Mouse (Mus musculus): ENCODE results near the gene Intu. TPM values are rescaled to one million over a fixed set of nuclear protein-coding genes. Genes with fewer than 3 reads are reported as not detected.

The Intu gene
- polyA plus RNA-seq, 1 experiment = 2.7 TPM

- Histone ChIP-seq H3K27me3 (ENCODE audit: control insufficient read depth, insufficient read depth, insufficient read length) (no peaks in the 10 kb centered on the region), H3K4me3 (no peak overlapping the region), H3K79me2 (ENCODE audit: control insufficient read depth, insufficient read depth) (no peaks in the 10 kb centered on the region), H3K36me3 (ENCODE audit: control insufficient read depth, insufficient read depth) (no peaks in the 10 kb centered on the region), H3K4me2 (ENCODE audit: low read depth) (no peak overlapping the region), H3ac (ENCODE audit: control insufficient read depth, insufficient read length) (no peak overlapping the region)
- TF ChIP-seq TCF3 (IDR thresholded peaks at IDR 0.05; ENCODE audit: insufficient read length, low read depth) (no peak), USF1 (IDR thresholded peaks at IDR 0.05; ENCODE audit: low read depth) (no peak), MYOG (IDR thresholded peaks at IDR 0.05; ENCODE audit: control insufficient read depth in 1 of 3, insufficient read depth in 1 of 3, insufficient read length in 2 of 3, low read depth in 2 of 3) (no peak), MAX (IDR thresholded peaks at IDR 0.05; ENCODE audit: low read depth) (no peak), TCF12 (IDR thresholded peaks at IDR 0.05; ENCODE audit: insufficient read depth, poor library complexity, severe bottlenecking) (no peak), POLR2AphosphoS2 (IDR thresholded peaks at IDR 0.05; ENCODE audit: insufficient read length, low read depth) (no peak)
These were observed 124.5 kb downstream of the Intu start for GRCm38 (mm10) chr3:40655571-40655970.

DNA sequence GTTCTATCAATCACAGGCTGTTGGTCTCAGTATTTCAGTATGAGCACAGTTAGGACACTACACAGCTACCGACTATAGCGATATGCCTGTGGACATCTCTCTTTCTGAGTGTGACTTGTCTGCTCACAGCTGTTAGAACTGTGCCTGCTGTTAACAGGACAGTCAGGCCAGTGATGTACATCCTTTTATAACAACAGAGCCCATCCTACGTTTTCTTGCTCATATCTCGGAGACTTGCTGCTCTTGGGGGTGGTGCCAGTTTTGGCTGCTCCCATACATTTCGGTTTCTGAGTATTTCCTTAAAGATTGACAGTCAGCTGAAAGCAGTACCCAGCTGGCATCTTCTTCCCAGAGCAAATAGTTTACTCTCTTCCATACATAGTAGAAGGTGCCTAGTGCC is 125.3 kb downstream of the Intu start:
- Histone ChIP-seq H3K4me2 (ENCODE audit: low read depth) (no peak overlapping the region), H3ac (ENCODE audit: control insufficient read depth, insufficient read length) (no peak overlapping the region), H3K27me3 (ENCODE audit: control insufficient read depth, insufficient read depth, insufficient read length) (no peaks in the 10 kb centered on the region), H3K4me3 (no peak overlapping the region), H3K79me2 (ENCODE audit: control insufficient read depth, insufficient read depth) (no peaks in the 10 kb centered on the region), H3K36me3 (ENCODE audit: control insufficient read depth, insufficient read depth) (no peaks in the 10 kb centered on the region)
- TF ChIP-seq E2F4 (IDR thresholded peaks at IDR 0.05; ENCODE audit: insufficient read depth) (no peak), TCF3 (IDR thresholded peaks at IDR 0.05; ENCODE audit: insufficient read length, low read depth) (no peak), USF1 (IDR thresholded peaks at IDR 0.05; ENCODE audit: low read depth) (no peak), POLR2A (IDR thresholded peaks at IDR 0.05; ENCODE audit: insufficient read length, low read depth) (no peak), POLR2AphosphoS2 (IDR thresholded peaks at IDR 0.05; ENCODE audit: insufficient read length, low read depth) (no peak), SRF (IDR thresholded peaks at IDR 0.05; ENCODE audit: control insufficient read depth, insufficient read length, low read depth) (no peak), CEBPB (IDR thresholded peaks at IDR 0.05; ENCODE audit: insufficient read depth, poor library complexity, severe bottlenecking) (no peak), MAX (IDR thresholded peaks at IDR 0.05; ENCODE audit: low read depth) (no peak), MYOG (IDR thresholded peaks at IDR 0.05; ENCODE audit: control insufficient read depth in 1 of 3, insufficient read depth in 1 of 3, insufficient read length in 2 of 3, low read depth in 2 of 3) (no peak), MYOD1 (IDR thresholded peaks at IDR 0.05; ENCODE audit: control insufficient read depth in 1 of 3, insufficient read length in 2 of 3, low read depth in 2 of 3) (no peak), REST (IDR thresholded peaks at IDR 0.05; ENCODE audit: insufficient read depth, insufficient read length) (no peak), TCF12 (IDR thresholded peaks at IDR 0.05; ENCODE audit: insufficient read depth, poor library complexity, severe bottlenecking) (no peak)

GRCm38 (mm10) chr3:40660231-40660630 is 129.1 kb downstream of the Intu start:
- H3K27me3 ChIP-seq (ENCODE audit: control insufficient read depth, insufficient read depth, insufficient read length) = no peaks in the 10 kb centered on the region
- no peaks in the 10 kb centered on the region for H3K36me3 ChIP-seq (ENCODE audit: control insufficient read depth, insufficient read depth)
- H3K79me2 ChIP-seq (ENCODE audit: control insufficient read depth, insufficient read depth) = no peaks in the 10 kb centered on the region
- no peak overlapping the region for H3K4me2 ChIP-seq (ENCODE audit: low read depth)
- no peak overlapping the region for H3ac ChIP-seq (ENCODE audit: control insufficient read depth, insufficient read length)
- TF ChIP-seq MYOD1 (IDR thresholded peaks at IDR 0.05; ENCODE audit: control insufficient read depth in 1 of 3, insufficient read length in 2 of 3, low read depth in 2 of 3) = no peak
- no peak for TF ChIP-seq MAX (IDR thresholded peaks at IDR 0.05; ENCODE audit: low read depth)
- TF ChIP-seq MYOG (IDR thresholded peaks at IDR 0.05; ENCODE audit: control insufficient read depth in 1 of 3, insufficient read depth in 1 of 3, insufficient read length in 2 of 3, low read depth in 2 of 3) = no peak
- no peak for TF ChIP-seq POLR2AphosphoS2 (IDR thresholded peaks at IDR 0.05; ENCODE audit: insufficient read length, low read depth)
- no peak overlapping the region for H3K4me3 ChIP-seq

DNA sequence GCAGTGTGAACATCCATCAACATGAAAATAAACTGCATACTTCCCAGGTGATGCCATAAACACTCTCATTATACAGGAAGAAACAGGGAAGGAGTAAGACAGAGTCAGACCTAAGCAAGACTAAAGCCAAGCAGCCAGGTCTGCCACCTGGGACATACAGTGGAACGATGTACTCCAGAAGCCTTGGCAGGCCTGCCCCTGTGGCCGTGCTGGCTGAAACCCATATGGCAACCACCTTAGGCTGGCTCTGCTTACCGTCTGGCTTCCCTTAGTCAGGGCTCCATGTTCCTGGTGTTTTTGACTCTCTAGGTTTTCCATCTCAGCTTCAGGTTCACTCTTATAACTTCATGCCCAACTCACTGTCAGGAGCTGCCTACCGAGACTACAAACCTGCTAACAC is 135.0 kb downstream of the Intu start:
- no peaks in the 10 kb centered on the region for H3K79me2 ChIP-seq (ENCODE audit: control insufficient read depth, insufficient read depth)
- no peak overlapping the region for H3K4me2 ChIP-seq (ENCODE audit: low read depth)
- H3K36me3 ChIP-seq (ENCODE audit: control insufficient read depth, insufficient read depth) = no peaks in the 10 kb centered on the region
- H3K27me3 ChIP-seq (ENCODE audit: control insufficient read depth, insufficient read depth, insufficient read length) = no peaks in the 10 kb centered on the region
- TF ChIP-seq MYOG (IDR thresholded peaks at IDR 0.05; ENCODE audit: control insufficient read depth in 1 of 3, insufficient read depth in 1 of 3, insufficient read length in 2 of 3, low read depth in 2 of 3) = no peak
- TF ChIP-seq E2F4 (IDR thresholded peaks at IDR 0.05; ENCODE audit: insufficient read depth) = no peak
- TF ChIP-seq SRF (IDR thresholded peaks at IDR 0.05; ENCODE audit: control insufficient read depth, insufficient read length, low read depth) = no peak
- no peak for TF ChIP-seq TCF12 (IDR thresholded peaks at IDR 0.05; ENCODE audit: insufficient read depth, poor library complexity, severe bottlenecking)
- no peak for TF ChIP-seq MYOD1 (IDR thresholded peaks at IDR 0.05; ENCODE audit: control insufficient read depth in 1 of 3, insufficient read length in 2 of 3, low read depth in 2 of 3)
- TF ChIP-seq POLR2A (IDR thresholded peaks at IDR 0.05; ENCODE audit: insufficient read length, low read depth) = no peak
- no peak for TF ChIP-seq POLR2AphosphoS2 (IDR thresholded peaks at IDR 0.05; ENCODE audit: insufficient read length, low read depth)
- TF ChIP-seq USF1 (IDR thresholded peaks at IDR 0.05; ENCODE audit: low read depth) = no peak
- no peak for TF ChIP-seq CEBPB (IDR thresholded peaks at IDR 0.05; ENCODE audit: insufficient read depth, poor library complexity, severe bottlenecking)
- TF ChIP-seq TCF3 (IDR thresholded peaks at IDR 0.05; ENCODE audit: insufficient read length, low read depth) = no peak
- TF ChIP-seq MAX (IDR thresholded peaks at IDR 0.05; ENCODE audit: low read depth) = no peak
- H3ac ChIP-seq (ENCODE audit: control insufficient read depth, insufficient read length) = no peak overlapping the region
- no peak overlapping the region for H3K4me3 ChIP-seq

DNA sequence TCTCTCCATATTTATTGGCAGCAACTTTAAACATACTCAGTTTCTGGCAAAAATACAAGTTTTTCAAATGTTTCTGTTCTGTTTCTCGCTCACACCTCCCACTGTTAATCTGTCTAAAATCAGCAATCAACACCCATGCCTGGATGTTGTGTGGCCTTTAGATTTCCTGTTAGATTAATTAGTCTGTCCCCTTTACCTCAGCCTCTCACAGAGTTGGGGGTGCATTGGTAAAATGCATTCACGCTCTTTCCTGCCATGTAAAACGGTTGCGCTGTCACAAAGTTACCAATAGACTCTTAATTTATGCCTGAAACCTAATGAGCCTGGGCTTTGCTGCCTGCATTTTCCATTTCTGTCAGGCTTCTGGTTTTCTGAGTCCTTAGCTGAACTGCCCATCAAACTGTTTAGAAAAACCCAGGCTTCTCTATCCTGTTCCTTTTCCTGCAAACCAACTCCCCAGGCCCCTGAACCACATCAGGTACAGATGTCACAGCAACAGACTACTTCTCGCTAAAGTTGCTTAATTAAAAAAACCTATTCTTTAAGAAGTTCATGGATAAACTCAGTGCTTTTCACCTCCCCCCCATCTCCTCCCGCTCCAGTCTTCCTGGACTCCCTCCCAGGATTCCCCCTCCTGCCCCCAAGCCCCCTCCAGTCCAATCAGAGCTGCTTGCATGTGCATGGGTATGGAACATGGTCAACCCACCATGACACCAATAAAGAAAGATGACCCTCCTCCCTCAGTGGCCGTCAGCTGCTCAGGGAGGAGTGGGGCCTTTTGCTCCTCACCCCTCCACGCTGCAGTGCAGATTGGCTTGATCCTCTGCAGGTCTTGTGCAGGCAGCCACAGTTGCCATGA is 136.0 kb downstream of the Intu start:
- no peak overlapping the region for H3K4me3 ChIP-seq
- H3K4me2 ChIP-seq (ENCODE audit: low read depth) = no peak overlapping the region
- no peak for TF ChIP-seq TCF3 (IDR thresholded peaks at IDR 0.05; ENCODE audit: insufficient read length, low read depth)
- no peak for TF ChIP-seq E2F4 (IDR thresholded peaks at IDR 0.05; ENCODE audit: insufficient read depth)
- TF ChIP-seq SRF (IDR thresholded peaks at IDR 0.05; ENCODE audit: control insufficient read depth, insufficient read length, low read depth) = no peak
- TF ChIP-seq CEBPB (IDR thresholded peaks at IDR 0.05; ENCODE audit: insufficient read depth, poor library complexity, severe bottlenecking) = no peak
- TF ChIP-seq REST (IDR thresholded peaks at IDR 0.05; ENCODE audit: insufficient read depth, insufficient read length) = no peak
- no peak for TF ChIP-seq MYOD1 (IDR thresholded peaks at IDR 0.05; ENCODE audit: control insufficient read depth in 1 of 3, insufficient read length in 2 of 3, low read depth in 2 of 3)
- TF ChIP-seq POLR2AphosphoS2 (IDR thresholded peaks at IDR 0.05; ENCODE audit: insufficient read length, low read depth) = no peak
- TF ChIP-seq TCF12 (IDR thresholded peaks at IDR 0.05; ENCODE audit: insufficient read depth, poor library complexity, severe bottlenecking) = no peak
- TF ChIP-seq MYOG (IDR thresholded peaks at IDR 0.05; ENCODE audit: control insufficient read depth in 1 of 3, insufficient read depth in 1 of 3, insufficient read length in 2 of 3, low read depth in 2 of 3) = no peak
- no peak for TF ChIP-seq POLR2A (IDR thresholded peaks at IDR 0.05; ENCODE audit: insufficient read length, low read depth)
- no peak for TF ChIP-seq MAX (IDR thresholded peaks at IDR 0.05; ENCODE audit: low read depth)
- TF ChIP-seq USF1 (IDR thresholded peaks at IDR 0.05; ENCODE audit: low read depth) = no peak
- no peaks in the 10 kb centered on the region for H3K79me2 ChIP-seq (ENCODE audit: control insufficient read depth, insufficient read depth)
- no peaks in the 10 kb centered on the region for H3K36me3 ChIP-seq (ENCODE audit: control insufficient read depth, insufficient read depth)
- no peaks in the 10 kb centered on the region for H3K27me3 ChIP-seq (ENCODE audit: control insufficient read depth, insufficient read depth, insufficient read length)
- H3ac ChIP-seq (ENCODE audit: control insufficient read depth, insufficient read length) = no peak overlapping the region

Measured in myocyte (in vitro differentiated cells).